Mouse (Mus musculus): ENCODE measurements around the gene Ctnna2.

The Ctnna2 gene

DNA sequence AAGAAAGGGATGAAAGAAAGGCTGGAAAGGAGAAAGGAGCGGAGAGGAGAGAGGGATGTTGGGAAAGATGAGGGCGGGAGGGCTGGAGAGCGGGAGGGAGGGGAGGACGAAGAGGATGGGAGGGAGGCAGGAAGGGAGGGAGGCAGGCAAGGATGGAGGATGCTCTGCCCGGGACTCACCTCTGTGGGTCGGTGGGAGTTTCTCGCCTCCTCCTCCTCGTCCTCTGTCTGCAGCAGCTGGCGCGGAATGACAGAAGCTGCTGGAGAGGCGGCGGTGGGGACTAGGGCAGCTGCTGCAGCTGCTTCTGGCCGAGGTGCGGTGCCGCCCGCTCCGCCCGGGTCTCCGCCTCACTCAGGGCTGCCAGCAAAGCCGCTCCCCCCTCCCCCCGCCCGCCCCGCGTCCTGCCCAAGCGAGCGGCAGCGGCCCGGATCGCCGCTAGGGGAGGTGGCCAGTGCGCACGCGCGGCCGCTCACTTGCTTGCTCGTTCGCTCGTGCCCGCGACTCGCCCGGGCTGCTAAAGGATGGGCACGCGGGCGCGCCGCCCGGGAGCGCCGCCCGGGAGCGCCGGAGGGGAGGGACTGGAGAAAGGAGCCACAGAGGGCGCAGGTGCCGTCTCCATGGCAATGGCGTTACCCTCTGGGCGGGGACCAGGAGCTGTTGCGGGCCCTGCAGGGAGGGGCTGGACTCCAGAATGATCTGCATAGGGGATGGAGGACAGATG lies at the start of gene Ctnna2:
Gene Ctnna2 (minus strand): TSS at position 459 of the 721 bp plus-strand sequence.
- in situ Hi-C loops (cut with MboI, MseI) = no loop called here

DNA sequence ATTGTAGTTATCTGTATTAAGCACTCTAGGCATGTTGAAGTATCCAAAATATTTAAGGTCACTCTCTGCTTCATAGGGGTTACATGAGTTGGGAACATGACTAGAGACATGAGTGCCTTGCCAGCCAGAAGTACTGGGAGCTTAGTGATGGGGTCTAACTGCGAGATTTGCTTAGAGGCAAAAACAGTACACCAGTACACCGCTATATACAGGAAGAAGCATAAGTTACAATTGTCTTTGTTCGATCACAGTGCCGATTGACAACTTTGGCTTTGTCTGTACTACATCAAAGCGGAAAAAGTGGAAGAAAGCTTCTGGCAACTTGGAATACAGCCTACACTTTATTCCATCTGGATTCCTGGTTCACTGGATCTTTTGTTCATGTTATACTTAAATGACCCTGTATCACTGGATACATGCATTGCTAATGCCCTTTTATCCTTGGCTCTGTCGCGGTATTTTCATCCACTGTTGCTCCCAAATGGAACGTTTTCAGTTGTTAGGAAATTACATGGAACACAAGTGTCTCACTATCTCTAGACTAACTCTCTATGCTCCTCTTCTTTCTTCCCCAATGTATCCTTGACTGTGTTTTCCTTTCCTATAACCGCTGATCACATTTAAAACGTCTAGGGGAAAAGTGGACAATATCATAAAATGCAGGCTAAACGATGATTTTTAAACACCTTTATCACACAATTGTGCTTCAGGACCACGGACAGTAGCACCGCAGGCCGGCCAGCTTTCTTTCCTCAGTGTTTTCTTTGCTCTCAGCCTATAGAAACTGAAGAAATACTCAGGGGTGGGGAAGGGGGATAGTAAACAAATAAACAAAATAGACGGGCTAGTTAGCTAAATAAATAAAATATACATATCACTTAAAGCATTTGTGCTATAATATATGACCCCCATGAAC lies 896 bp upstream of the Ctnna2 start:
- in situ Hi-C loops (cut with MboI, MseI) = no loop called here

DNA sequence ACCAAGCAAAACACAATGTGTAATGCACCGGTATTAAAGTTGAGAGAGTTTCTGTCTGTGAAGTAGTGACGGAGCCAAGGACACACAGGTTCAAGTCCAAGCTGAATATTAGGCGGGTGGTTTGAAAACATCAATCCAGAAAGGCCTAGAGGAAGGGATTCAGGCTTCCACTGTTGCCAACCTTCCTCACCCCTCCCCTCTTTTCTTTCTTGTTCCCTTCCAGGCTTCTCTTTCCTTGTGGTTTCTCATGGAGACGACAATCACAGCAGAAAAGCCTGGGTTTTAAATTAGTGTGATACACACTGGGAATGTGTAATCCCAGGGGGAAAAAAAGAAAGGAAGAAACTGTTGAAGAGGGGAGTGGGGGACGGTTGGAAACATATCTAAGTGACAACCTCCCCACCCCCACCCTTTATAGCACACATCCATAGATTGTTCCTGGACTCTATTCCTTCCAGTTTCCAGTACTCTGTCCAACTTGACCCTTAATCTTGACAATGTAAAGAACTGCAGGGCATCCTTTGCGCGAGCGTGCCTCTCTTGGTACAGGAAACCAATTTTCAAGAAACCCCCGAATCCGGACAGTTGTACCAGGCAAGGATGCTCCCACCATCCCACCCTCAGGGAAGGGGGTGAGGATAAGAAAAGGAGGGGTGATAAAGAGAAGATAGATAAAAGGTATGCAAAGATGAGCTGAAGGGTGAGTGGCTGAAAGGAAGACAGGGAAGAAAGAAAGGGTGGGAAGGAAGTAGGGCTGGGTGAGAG lies 841 bp downstream of the Ctnna2 start:
- in situ Hi-C loops (cut with MboI, MseI) = no loop called here

DNA sequence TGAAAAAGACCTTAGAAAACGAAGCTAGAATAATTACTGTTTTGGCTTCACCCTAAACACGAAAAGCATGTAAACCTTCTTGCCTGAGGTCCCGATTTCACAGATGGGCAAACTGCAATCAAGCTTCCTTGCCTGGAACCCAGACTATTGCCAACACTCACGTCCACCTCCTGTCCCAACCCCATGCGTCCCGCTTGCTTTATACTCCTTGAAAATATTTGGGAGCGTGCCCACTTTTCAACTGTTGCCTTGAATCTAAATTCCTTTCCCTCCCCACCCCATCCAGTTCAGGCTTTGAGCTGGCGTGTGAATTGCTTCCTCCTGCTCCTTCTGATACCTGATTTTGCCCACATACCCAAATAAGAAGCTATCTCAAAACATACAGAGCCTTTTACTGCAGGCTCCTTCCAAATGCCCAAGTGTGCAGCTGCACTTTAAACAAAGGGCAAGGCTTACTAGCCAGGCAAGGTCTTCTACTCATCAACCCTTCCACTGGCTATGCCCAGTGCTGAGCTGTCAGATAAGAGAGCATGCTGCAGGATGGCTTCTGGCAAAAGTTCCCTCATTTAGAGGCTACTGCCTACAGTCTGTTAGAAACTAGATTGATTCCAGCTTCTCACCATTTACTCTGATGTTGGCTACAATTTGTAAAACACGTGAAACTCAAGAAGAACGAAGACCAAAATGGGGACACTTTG lies 8.8 kb downstream of the Ctnna2 start:
- in situ Hi-C loops (cut with MboI, MseI) = no loop called here

DNA sequence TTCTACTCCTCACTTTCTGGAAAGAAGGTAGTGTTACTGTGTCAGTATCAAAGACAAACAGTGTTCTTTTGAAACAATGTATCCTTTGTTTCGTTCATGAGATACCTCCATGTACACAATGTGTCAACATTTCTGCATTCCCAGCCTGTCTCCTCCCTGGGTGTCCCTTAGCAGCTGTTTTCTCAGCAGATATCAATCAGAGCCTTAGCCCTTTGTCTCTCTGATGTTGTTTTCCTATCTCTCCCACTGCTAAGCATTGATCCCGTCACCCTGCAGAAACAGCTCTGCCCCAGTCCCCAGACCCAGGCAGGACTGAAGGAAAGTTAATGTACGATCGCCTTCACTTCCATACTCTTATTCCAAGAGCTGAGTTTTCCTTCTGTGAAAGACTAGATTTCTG lies 9.7 kb downstream of the Ctnna2 start:
- in situ Hi-C loops (cut with MboI, MseI) = no loop called here

DNA sequence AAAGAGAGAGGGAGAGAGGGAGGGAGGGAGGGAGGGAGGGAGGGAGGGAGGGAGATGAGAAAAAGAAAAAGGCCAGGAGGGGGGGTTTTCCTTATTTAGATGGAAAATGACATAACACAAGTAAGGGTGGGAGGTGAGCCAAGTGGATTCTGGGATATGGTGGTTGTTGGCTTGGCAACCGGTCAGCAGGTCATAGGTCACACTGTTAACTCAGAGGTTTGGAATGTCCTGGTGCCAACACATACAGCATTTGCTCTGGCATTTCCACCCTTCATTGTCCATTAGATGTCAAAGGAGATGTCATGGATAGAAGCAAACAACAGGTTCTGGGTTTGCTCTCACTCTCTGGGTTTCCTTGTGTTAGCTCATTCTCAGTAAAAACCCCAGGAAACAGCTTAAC lies 17.5 kb downstream of the Ctnna2 start:
- in situ Hi-C loops (cut with MboI, MseI) = no loop called here

DNA sequence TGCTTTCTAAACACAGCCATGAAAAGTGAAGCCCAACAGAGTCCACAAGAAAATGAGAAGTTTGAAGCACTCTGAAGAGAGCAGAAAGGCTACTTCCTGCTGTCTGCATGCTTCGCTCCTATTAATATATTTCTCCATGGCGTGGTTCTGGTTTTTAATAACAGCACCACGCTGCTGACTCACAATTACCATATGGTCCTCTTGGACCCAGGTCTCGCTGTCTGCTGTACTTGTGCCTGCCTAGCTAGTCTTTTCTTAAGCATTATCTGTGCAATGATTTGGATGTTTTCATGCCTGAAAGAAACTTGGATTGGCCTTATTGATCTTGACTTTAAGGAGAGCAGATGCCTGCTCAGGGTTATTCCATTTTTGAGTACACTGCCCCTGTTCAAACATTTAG lies 28.2 kb downstream of the Ctnna2 start:
- in situ Hi-C loops (cut with MboI, MseI) = no loop called here

DNA sequence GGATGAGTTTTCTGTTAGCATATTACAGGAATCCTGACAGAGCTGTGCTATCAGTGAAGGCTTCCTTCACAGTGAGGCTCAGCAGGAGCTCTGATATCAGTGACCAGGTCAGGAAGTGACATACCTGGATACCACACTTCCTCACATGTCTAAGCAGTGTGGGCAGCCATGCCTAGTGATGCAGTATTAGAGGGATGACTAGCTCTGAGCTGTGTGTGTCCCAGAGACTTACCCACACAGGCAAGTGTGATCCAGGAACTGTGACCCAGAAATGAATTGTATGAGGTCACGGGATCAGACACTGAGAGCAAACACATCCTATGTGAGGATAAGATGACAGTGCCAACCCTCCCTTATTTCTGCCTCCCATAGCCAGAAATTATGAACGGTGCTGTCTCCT lies 28.8 kb downstream of the Ctnna2 start:
- in situ Hi-C loops (cut with MboI, MseI) = no loop called here

DNA sequence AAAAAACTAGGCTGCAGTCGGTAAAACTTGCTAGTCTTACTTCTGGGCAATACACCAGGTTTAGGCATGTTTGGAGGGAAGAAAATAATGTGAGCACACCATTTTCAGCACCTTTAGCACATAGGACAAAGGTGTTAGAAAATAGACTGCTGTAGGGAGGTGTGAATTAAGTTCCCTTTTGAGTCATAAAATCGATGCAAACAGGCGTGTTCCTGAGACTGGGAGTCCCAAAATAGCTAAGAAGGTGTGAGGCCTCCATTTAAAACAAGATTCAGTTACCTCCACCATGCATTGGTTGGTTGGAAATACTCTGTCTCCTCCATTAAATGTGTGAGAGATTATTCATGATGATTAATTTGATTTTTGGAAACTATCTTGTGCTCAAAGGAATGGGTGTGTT lies 50.1 kb downstream of the Ctnna2 start:
- in situ Hi-C loops (cut with MboI, MseI) = no loop called here

DNA sequence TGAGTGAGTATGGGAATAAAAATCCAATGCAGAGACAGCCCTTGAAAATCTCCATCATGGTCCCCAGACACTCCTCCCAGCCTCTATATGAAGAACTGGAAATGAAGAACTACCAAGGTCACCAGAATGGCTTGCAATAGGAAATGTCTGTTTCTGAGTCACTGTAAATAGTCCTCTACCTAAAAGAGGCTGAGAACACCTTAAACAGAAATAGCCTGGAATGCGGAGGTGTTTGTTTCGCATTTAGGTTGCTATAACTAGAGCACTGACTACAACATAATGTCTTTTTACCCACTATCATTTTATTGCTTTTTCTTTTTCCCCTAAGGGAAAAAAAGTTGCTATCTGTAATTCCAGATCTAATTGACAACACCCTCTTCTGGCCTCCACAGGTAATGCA lies 106.3 kb downstream of the Ctnna2 start:
- in situ Hi-C loops (cut with MboI, MseI) = no loop called here

DNA sequence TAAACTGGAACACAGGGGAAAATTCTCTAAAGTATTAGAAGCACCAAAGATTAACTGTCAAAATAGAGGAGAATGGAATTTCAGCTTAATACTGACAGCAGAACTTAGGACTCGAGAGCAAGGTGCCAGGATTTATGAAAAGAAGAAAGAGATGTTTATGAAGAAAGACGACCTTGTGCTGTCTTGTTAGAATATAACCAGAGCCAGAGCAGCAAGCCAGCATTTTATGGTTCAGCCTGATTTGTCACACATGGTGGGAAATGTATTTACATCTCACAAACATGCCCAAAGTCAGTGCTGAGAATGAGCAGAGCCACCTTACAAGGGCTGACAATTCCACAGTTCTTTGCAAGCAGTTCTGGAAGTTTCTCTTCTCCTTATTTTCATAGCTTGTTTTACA lies 110.2 kb downstream of the Ctnna2 start:
- in situ Hi-C loops (cut with MboI, MseI) = no loop called here

DNA sequence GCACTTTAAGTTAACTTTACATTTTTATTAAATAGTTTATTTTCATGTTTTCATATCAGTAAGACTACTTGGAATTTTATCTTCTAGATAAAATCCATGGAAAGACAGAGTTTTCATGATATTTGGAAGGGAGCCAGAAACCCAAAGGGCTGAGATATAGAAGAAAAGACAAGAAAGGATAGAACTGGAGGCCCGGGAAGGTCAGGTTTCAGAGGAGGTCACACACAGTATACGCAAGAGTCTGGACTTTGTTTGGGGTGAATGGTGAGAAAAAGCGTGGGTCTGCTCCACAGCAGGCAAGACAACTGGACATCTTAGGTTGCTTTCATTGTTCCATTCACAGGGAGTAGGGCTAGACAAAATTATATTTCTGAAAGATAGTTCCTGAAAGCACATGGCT lies 111.4 kb downstream of the Ctnna2 start:
- in situ Hi-C loops (cut with MboI, MseI) = no loop called here

DNA sequence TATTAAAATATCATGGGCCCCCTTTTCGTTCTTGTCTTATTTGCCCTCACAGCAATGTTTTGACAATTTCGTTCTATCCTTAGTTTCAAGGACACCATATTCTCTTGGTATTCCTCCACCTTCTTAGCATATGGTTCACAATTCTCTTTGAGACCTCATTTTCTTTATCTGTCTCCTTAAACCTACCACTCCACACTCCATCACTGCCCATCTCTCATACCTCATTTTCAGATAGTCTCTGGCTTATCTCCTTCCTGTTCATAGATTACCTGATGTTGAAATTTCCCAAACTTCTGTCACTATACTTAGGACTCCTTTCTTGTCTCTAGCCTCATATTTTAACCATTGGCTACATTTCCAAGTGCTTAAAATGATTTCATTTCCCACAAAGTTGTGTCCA lies 116.1 kb downstream of the Ctnna2 start:
- in situ Hi-C loops (cut with MboI, MseI) = no loop called here

DNA sequence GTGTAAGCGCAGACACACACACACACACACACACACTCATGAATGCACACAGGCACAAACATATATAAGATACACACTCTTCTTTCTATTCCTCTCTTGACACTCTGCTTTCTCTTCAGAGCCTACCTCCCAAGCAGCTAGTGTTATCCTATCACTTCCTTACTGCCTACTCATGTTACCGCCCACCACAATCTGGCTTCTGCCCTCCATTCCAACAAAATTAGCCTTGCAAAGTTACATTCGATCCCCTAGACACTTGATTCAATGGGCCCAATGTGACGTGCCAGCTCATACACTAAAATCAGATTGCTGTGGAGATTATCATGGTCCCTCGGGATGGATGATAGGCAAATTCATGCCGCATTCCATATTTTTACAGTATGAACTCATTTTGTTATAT lies 116.7 kb downstream of the Ctnna2 start:
- in situ Hi-C loops (cut with MboI, MseI) = no loop called here

DNA sequence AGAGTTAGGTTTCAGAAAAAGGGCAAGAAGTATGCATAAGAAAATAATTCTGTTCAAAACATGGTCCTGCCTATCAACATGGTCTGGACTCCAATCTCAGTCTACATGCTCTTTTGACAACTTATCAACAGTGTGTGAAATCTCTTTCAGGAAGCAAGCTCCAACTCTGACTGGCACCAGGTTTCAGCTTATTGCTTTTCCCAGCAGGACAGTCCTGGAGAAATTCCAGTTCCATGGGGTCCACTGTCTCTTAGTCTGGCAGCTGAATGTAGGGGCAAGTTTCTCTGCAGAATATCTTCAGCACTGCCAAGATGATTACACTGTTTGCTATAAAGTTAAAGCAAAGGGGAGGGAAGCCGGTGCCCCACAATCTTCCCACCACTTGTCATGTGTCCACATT lies 130.1 kb downstream of the Ctnna2 start:
- in situ Hi-C loops (cut with MboI, MseI) = no loop called here

DNA sequence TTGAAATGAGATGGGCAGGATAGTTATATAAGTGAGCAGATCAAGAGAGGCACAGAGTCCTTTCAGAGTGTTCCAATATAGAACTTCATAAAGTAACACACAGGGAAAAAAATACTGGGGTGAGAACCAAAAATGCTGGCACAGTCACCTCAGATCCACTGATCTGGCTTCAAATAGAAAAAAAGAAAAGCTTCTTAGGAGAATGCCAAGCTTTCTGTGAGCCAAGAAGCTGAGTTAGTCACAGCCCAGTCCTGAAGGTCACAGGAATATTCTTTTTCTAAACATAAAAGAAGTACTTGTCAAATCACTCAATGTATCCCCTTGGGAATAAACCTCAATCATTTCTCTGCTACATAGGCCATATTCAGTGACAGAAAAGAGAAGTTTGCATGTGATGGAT lies 130.7 kb downstream of the Ctnna2 start:
- in situ Hi-C loops (cut with MboI, MseI) = no loop called here

DNA sequence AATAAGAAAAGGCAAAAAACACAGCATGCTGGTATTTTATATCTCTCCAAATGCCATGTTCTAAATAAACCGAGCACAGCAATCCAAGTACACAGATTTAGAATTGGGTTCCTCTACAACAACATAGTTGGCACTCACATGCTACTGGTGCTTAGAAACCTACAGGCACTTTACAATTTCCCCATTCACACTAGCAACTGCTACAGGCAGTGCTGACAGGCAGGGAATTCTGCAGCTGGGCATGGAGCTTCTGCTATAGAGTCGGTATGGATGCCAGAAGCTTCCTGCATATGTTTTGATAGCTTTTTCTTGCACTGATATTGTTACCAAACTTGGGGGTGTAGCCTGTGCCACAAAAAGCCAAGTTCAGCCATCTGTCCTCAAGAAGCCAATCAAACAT lies 131.8 kb downstream of the Ctnna2 start:
- in situ Hi-C loops (cut with MboI, MseI) = no loop called here

DNA sequence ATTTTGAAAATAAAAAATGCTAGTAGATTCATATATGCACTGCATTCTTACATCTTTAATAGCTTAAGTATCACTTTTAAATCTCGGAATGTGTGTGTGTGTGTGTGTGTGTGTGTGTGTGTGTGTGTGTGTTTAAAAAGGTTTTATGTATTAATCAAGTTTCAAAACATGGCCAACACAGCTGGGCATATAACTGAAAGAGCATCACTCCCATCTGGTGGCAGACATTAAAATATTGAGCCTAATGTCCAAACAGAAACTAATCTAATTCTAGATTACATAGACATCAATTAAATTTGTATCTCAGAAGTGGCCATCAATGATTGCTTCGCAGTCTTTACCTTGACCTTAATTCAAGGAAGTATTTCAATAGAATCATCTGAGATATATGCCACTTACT lies 140.4 kb downstream of the Ctnna2 start:
- in situ Hi-C loops (cut with MboI, MseI) = no loop called here

DNA sequence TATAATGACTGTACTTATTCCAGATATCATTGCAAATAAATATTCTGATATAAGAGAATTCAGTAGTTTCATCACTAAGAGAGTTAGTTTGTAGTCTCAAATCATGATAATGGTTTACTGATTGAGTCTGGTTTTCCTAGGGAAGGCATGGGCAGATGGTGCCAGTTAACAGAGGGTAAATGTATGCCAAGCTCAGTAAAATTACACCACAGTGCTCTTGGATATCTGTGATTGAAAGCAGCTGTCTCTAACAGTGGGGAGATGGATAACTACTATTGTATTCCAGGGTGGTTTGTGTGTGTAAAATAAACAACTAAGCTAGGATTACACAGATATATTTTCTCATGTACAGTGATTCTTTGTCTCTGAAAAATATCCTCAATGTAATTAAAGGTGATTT lies 140.8 kb downstream of the Ctnna2 start:
- in situ Hi-C loops (cut with MboI, MseI) = no loop called here

DNA sequence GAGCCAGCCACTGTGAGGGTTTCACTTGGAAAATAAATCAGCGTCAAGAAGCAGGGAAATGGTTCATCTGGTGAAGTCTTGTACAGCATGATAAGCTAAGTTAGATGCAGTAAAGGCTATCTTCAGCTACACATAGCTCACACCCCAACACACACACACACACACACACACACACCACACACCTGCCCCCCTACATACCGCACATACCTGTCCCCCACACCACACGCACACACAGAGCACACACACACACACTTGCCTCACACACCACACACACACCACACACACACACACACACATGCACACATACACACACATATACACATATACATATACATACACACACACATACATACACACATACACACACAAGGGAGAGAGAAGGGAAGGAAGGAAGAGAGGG lies 142.0 kb downstream of the Ctnna2 start:
- in situ Hi-C loops (cut with MboI, MseI) = no loop called here

DNA sequence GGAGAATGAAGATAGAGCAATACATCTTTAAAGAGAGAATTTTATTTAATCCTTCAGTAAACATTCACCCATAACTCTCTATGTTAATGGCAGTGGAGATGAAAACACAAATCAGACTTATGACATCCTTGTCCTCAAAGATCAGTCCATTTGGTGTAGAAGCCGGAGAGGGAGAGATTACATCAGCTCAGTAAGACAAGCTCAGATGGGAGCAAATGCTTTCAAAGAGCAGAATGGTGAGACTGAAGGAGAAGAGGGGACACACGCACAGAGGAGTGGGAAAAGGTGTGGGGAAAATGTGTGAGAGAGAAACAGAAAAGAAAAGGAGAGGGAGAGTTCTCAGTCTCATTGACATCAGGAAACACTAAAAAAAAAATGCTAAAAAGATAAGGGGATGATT lies 144.8 kb downstream of the Ctnna2 start:
- in situ Hi-C loops (cut with MboI, MseI) = no loop called here

DNA sequence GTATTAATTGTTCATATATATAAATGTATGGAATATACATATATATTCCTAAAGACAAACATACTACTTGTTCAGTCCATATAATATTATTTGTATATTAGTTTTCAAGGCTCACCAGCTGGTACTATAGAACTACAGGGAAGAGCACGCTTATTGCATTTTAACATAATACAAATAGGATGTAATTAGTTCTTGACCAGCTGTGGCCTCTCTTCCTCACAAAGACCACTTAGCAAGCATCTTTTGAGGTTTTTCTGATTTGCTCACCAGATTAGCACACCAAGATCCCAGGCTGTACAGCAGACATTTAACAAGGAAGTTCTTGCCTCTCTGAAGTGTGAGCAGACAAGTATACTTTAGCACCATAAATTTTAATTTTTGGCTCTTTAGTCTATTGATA lies 152.0 kb downstream of the Ctnna2 start:
- in situ Hi-C loops (cut with MboI, MseI) = loop anchor here (10.0 kb wide), 1 partner anchor 377 kb away; no protein-coding TSS in a partner anchor
